Mouse (Mus musculus) heart, adult 2 months (tissue): ENCODE results near the gene Cars2. TPM values are rescaled to one million over a fixed set of nuclear protein-coding genes. Genes with fewer than 3 reads are reported as not detected.

ENCODE experiments used
- DNase-seq, 2 experiments: peaks; one replicate each; pipeline ENCODE4 v3.0.0; 2021
- H3K27ac ChIP-seq: fragments of 200-600 bp; 2 replicates; pipeline ENCODE4 v1.8.1; 2022
- H3K27me3 ChIP-seq: fragments of 200-500 bp; 2 replicates; pipeline ENCODE4 v1.6.1; 2012; ENCODE audit warnings: mild to moderate bottlenecking, low read length, inconsistent platforms, mixed read lengths; ENCODE audit not compliant: control insufficient read depth, insufficient read depth
- H3K36me3 ChIP-seq: fragments of 200-500 bp; 2 replicates; pipeline ENCODE4 v1.6.1; 2012; ENCODE audit warnings: low read length, inconsistent platforms; ENCODE audit not compliant: control insufficient read depth, insufficient read depth
- H3K4me1 ChIP-seq: fragments of 200-500 bp; 2 replicates; pipeline ENCODE4 v1.6.1; 2011; ENCODE audit warnings: low read length; ENCODE audit not compliant: control insufficient read depth, insufficient read depth
- H3K4me3 ChIP-seq: fragments of 200-600 bp; 2 replicates; pipeline ENCODE4 v1.8.1; 2022
- H3K79me2 ChIP-seq: fragments of 200-500 bp; replicated peaks from 2 replicates; pipeline ENCODE4 v1.6.1; 2012; ENCODE audit warnings: mild to moderate bottlenecking, inconsistent platforms, low read length, moderate library complexity, mixed read lengths; ENCODE audit not compliant: control insufficient read depth, insufficient read depth
- H3K9ac ChIP-seq: fragments of 200-500 bp; 2 replicates; pipeline ENCODE4 v1.6.1; 2012; ENCODE audit warnings: low read depth, mild to moderate bottlenecking, control low read depth, inconsistent platforms, low read length, mixed read lengths
- CTCF ChIP-seq: fragments of 200-600 bp; IDR thresholded peaks from 2 replicates; pipeline ENCODE4 v1.8.1; 2022; ENCODE audit warnings: antibody characterized with exemption, mild to moderate bottlenecking, moderate library complexity
- EP300 ChIP-seq: fragments of 200-500 bp; IDR thresholded peaks from 2 replicates; pipeline ENCODE4 v1.6.1; 2011; ENCODE audit warnings: low read depth, low read length, control low read depth; ENCODE audit not compliant: insufficient read depth
- POLR2A ChIP-seq: fragments of 200-500 bp; IDR thresholded peaks from 2 replicates; pipeline ENCODE4 v1.6.1; 2011; ENCODE audit warnings: mild to moderate bottlenecking, low read depth, low read length, control low read depth; ENCODE audit not compliant: insufficient read depth
- WGBS: fragments of 180-500 bp; shearing (Covaris S2); methylation state at CpG from one replicate; pipeline ENCODE4 v1.1.7; 2018; 5-methylcytosine and 5-hydroxymethylcytosine counted together
- intact Hi-C: fragments of 180-260 bp; cut with DNase I; formaldehyde crosslinking; loops from one replicate; pipeline ENCODE4 v1.15.1; 2025
- polyA plus RNA-seq: library from polyadenylated mRNA; depleted of rRNA; stranded (reverse); fragments of >200 nt; gene quantifications from 2 replicates; pipeline ENCODE4 v1.2.3, GENCODE M21; 2012
- total RNA-seq, 2 experiments: library from RNA; stranded (reverse); gene quantifications; 2 replicates each; pipeline ENCODE4 v1.2.3; 2021

The Cars2 gene
- total and polyA plus RNA-seq, 3 experiments = 46.5 to 49.8 (median 47.7) TPM

DNA sequence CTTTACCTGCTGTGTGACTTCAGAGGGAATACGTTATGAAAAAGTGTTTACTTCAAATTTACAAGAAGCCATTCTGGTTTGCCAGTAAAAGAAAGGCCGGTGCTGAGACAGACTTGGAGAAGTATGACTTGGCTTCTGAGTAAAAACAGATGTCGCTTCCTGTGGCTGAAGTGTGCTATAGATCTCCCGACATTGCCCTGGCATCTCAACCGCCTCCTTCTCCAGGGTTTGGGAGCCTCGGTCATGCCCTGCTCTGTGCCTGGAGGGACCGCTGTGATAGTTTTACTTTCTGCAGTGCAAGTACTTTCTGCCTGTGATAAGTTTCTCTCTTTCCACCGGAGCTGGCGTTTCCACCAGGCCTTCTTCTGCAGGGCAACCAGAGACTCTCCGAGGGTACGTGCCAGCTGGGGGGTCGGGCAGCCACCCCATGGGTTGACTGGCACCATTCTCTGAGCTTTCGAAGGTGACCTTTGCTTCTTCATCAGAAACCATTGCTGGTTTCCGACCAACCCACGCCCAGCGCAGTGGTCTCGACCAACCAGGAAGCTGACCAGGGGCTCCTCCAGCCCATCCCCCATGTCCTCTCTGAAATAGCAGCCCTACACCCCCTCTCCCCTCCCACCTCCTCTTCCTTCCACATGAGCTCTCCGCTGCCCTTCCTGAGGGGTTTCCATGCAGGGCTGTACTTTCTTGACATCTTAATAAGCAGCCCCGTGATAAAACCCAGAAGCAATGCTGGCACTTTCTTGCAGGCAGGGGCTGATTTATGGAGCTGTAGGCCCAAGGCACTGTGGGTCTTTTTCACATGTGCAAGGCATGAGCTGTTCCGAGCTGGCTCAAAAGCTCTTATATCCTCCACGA, 35.2 kb upstream of the Cars2 start:
- no peak overlapping the region for H3K4me3 ChIP-seq
- H3K36me3 ChIP-seq = no peaks in the 10 kb centered on the region
- intact Hi-C loops = no loop called here
- no peak overlapping the region for H3K27ac ChIP-seq
- H3K79me2 ChIP-seq = no peaks in the 10 kb centered on the region
- TF ChIP-seq EP300 = no peak
- TF ChIP-seq CTCF = no peak
- TF ChIP-seq POLR2A = no peak
- H3K27me3 ChIP-seq = no peaks in the 10 kb centered on the region
- DNase-seq = no peak
- 64% methylated on average over 21 of the region's 21 CpGs for WGBS
- no peaks in the 10 kb centered on the region for H3K4me1 ChIP-seq
- no peak overlapping the region for H3K9ac ChIP-seq

DNA sequence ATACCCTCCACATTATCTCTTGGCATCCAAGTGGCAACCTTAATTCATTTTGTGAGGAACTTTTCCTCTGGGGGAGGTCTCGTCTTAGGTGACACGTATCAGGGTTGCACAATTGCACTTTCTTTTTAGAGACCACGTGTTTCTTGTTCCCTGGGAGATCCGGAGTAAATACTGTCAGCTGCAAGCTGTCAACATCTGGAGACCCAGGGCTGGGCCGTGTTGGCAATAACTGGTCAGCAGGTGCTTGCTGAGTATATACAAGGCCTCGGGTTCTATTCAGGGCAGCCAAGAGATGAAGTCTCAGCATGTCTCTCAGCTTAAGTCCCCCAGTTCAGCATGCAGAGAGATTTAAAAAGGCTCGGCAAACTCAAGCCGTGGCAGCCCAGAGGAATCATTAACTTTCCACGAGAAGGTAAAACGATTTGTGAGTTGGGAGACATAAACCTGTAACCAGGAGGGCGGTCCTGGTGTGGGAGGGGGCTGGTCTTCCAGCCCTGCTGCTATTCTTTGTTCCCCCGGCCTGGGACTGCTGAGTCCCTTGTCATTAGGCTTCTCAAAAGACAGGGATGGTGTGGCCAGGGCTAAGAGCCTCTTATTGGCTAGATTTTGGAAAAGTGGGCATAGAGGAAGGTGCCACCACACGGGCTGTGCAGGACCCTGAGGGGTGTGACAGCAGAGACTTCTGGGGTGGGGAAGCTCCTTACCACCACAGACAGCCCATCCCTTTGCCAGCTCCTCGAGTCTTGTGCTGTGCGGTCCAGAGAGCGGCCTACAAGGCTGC, 25.2 kb upstream of the Cars2 start:
- no peak for DNase-seq
- Histone ChIP-seq H3K79me2 (no peaks in the 10 kb centered on the region), H3K4me3 (no peak overlapping the region), H3K4me1 (no peaks in the 10 kb centered on the region), H3K27me3 (no peaks in the 10 kb centered on the region), H3K9ac (no peak overlapping the region), H3K27ac (no peak overlapping the region), H3K36me3 (no peaks in the 10 kb centered on the region)
- TF ChIP-seq CTCF = no peak
- 76% methylated on average over 16 of the region's 16 CpGs for WGBS
- intact Hi-C loops = no loop called here

DNA sequence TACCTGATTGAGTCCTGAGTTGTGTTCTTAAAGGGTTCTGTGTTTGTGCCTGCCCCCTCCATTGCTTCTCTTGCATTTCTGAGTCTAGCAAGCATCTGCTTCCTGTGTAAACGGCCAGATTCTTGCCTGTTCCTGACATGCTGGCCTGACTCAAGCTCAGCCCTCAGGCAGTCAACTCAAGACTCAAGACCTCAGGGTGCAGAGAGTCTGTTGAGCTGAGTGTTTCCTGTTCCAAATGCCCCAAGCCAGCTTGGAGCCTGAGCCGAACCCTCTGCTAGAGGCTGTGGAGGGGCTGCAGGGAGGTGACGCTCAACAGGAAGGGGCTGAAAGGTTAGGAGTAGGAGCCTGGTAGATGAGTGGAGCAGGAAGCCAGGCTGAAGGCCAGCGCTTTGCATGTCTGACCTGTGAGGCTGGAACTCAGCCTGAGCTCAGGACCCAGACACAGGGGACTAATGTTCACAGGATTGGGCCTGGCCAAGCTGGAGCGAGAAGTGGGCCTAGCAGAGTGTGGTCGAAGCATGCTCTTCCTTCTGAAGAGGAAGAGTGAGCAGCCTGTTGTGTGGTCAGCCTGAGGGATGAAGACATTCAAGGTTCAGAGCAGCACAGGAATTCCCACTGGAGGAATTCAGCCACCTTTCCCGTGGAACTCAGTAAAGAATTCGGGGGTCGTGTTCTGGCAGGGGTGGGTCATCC, 24.5 kb upstream of the Cars2 start:
- H3K79me2 ChIP-seq = no peaks in the 10 kb centered on the region
- H3K27ac ChIP-seq = no peak overlapping the region
- no peak for DNase-seq
- 50% methylated on average over 9 of the region's 9 CpGs for WGBS
- no peaks in the 10 kb centered on the region for H3K36me3 ChIP-seq
- no peak overlapping the region for H3K9ac ChIP-seq
- intact Hi-C loops = no loop called here
- TF ChIP-seq POLR2A (no peak), EP300 (no peak), CTCF (no peak)
- no peak overlapping the region for H3K4me3 ChIP-seq
- no peaks in the 10 kb centered on the region for H3K4me1 ChIP-seq
- H3K27me3 ChIP-seq = no peaks in the 10 kb centered on the region

GRCm38 (mm10) chr8:11572428-11572827, 21.8 kb upstream of the Cars2 start:
- WGBS = 75% methylated on average over 6 of the region's 6 CpGs

DNA sequence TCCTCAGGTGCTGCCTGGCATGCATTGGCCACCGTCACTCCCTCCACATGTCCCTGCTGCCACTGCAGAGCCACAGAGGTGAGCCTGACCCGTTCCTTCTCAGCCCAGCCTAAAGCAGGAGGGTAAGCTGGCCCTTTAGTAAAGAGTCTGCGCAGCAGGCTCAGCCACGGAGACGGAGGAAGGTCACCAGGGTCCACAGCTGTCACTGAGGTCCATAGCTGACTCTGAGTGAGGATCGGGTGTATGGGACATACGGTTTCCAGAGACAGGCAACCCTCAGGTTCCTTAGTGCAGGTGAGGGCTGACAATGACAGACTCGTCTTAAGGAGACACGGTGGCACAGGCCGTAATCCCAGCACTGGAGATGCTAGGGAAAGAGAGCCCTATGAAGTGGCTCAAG, 21.4 kb upstream of the Cars2 start:
- Histone ChIP-seq H3K79me2 (no peaks in the 10 kb centered on the region), H3K27me3 (no peaks in the 10 kb centered on the region), H3K4me1 (no peaks in the 10 kb centered on the region), H3K27ac (no peak overlapping the region), H3K36me3 (no peaks in the 10 kb centered on the region), H3K9ac (no peak overlapping the region), H3K4me3 (no peak overlapping the region)
- WGBS = 91% methylated on average over 10 of the region's 10 CpGs
- TF ChIP-seq POLR2A = no peak
- TF ChIP-seq CTCF = no peak
- no peak for TF ChIP-seq EP300
- intact Hi-C loops = no loop called here
- no peak for DNase-seq

More at GRCm38 (mm10) chr8:11572428-11572827, 21.8 kb upstream of the Cars2 start:
- no peaks in the 10 kb centered on the region for H3K27me3 ChIP-seq
- no peak overlapping the region for H3K4me3 ChIP-seq
- H3K79me2 ChIP-seq = no peaks in the 10 kb centered on the region
- H3K4me1 ChIP-seq = no peaks in the 10 kb centered on the region
- H3K27ac ChIP-seq = no peak overlapping the region
- TF ChIP-seq CTCF (no peak), POLR2A (no peak), EP300 (no peak)
- intact Hi-C loops = no loop called here
- no peak overlapping the region for H3K9ac ChIP-seq
- no peaks in the 10 kb centered on the region for H3K36me3 ChIP-seq
- DNase-seq = no peak
